Mouse (Mus musculus) ES-E14 (cell line): Measurements from ENCODE around the gene Kat2a.

Experiments
- CHD2 ChIP-seq: IDR thresholded peaks from 2 replicates; pipeline ENCODE4 v1.6.1; 2014; ENCODE audit warnings: mild to moderate bottlenecking, low read depth, low read length, inconsistent platforms
- HCFC1 ChIP-seq: IDR thresholded peaks from 2 replicates; pipeline ENCODE4 v1.6.1; 2012; ENCODE audit warnings: low read length, inconsistent platforms, borderline replicate concordance; ENCODE audit not compliant: insufficient read depth
- ZC3H11A ChIP-seq: IDR thresholded peaks from 2 replicates; pipeline ENCODE4 v1.6.1; 2012; ENCODE audit warnings: low read depth, mild to moderate bottlenecking, inconsistent platforms, low read length, borderline replicate concordance
- ZNF384 ChIP-seq: IDR thresholded peaks from 2 replicates; pipeline ENCODE4 v1.6.1; 2012; ENCODE audit warnings: low read depth, low read length, inconsistent platforms

DNA sequence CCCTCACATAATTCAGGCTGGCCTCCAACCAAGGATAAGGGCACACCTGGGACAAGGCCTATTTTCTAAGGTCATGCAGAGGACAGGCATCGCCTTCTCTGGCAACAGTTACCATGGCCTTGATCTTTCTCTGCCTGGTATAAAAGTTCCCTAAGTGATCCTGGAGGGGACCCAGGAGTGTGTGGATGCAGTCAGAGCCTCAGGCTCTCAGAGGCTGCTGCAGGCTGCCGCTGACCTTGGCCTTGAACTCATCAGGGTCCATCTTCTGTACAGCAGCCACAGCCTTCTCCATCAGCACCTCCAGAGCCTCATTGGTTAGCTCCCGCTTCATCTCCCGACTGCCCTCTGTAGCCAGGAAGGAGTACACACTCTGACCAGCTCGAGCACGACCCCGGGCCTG, 14.3 kb downstream of the Kat2a start:
- TF ChIP-seq HCFC1 (no peak), ZNF384 (no peak), CHD2 (no peak), ZC3H11A (no peak)
